Mouse (Mus musculus): ENCODE results near the gene Pop4.
A peak's percentile ranks its signal among the peaks of the same experiment; 100 is the strongest.

Pop4 gene

GRCm38 (mm10) chr7:38219526-38219925, 51.7 kb downstream of the Pop4 start:
- no peak for DNase-seq

DNA sequence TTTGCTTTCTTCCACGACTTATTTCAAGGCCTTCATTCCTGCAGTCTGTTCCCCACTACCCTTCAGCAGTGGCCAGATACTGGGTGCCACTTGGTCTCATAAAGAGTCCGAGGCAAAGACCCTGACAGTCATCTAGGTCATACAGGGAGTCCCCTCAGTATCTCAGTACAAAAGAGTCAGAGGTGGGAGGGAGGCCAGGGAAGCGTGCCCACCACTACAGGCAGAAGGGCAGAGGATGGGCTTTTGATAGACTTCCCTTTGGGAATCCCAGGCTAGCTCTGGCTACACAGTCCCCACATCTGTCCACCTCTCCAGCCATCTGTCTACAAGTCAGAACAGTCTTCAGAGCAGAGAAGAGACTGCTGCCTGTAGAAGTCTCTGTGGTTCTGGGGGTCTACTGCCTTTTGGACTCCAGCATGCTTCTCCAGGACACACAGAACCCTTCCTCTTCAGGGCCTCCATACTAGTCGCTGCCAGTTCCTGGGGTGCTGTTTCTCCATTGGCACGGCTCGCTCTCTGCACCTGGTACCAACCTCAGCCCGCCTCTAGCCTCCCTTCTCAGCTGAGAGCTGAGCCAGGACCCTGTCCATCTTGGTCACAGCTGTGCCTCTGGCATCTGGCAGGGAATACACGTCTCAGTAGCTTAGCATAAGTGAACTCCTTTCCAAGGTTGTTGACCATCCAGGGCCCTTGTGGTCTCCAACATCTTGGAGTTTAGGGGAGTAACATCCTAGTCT, 52.4 kb downstream of the Pop4 start:
- no peak for DNase-seq

DNA sequence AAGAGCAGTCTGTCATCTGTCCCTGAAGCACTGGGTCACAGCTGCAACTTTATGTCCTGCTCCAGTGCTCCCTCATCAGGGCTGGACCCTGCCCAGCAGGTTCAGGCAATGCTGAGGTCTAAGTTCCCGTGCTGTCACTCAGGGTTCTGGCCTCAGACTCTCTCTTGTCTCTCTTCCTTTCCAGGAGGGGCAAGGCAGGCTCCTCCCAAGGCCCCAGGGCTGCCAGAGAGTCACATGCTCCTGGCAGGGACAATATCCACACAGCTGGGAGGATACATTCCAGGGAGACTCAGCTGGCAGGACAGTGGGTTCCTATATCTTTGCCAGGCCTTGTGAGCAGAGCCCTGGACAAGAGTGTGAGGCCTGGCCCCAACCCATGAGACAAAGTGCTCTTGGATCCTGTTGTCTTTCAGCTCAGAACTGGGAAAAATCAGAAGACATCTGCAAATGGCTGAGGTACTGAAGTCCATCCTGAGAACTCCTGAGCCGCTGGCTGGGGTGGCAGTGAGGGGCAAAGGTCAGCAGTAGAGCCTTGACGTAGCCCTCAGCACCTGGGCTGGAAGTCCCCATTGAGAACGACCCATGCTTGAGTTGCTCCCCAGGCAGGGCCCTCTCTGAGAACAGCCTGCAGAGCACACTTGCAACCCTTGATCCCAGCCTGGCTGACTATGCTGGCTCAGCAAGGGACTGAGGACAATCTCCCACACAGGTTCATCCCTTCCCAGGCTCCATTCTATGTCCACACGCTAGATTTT, 53.6 kb downstream of the Pop4 start:
- DNase-seq, result peak; percentile 92 to 96

- no peak for DNase-seq
These were observed 55.5 kb downstream of the Pop4 start for GRCm38 (mm10) chr7:38215697-38216096.

- DNase-seq, result no peak
These were observed 55.9 kb downstream of the Pop4 start for GRCm38 (mm10) chr7:38215281-38215680.

GRCm38 (mm10) chr7:38214473-38215214, 56.6 kb downstream of the Pop4 start:
- DNase-seq, result no peak

GRCm38 (mm10) chr7:38212651-38213062, 58.6 kb downstream of the Pop4 start:
- DNase-seq, result peak; percentile 47 to 62
